Mouse (Mus musculus) MEL (cell line): Measurements from ENCODE around the gene Pam16. TPM values are rescaled to one million over a fixed set of nuclear protein-coding genes. Genes with fewer than 3 reads are reported as not detected.

Source experiments
- DNase-seq: peaks from one replicate; pipeline ENCODE4 v3.0.0; 2011; ENCODE audit warnings: low read depth, low spot score
- H3K27ac ChIP-seq: 2 replicates; pipeline ENCODE4 v1.5.1; 2012; ENCODE audit warnings: low read depth, mild to moderate bottlenecking, control low read depth, low read length, moderate library complexity; ENCODE audit not compliant: control insufficient read depth
- H3K27me3 ChIP-seq, 2 experiments: fragments of 150-350 bp in 1 of 2; sonication (generic) in 1 of 2; 2 replicates each; pipeline ENCODE4 v1.6.1; 2012; ENCODE audit warnings: low read length in 2 of 2, mild to moderate bottlenecking in 2 of 2, improper control_type of control experiment in 1 of 2, moderate library complexity in 1 of 2; ENCODE audit not compliant: insufficient read depth in 2 of 2, control insufficient read depth in 1 of 2
- H3K36me3 ChIP-seq, 2 experiments: 2 replicates each; pipeline ENCODE4 v1.6.1; 2012 to 2014; ENCODE audit warnings: low read length in 2 of 2, improper control_type of control experiment in 1 of 2, inconsistent platforms in 1 of 2, mild to moderate bottlenecking in 1 of 2; ENCODE audit not compliant: insufficient read depth in 2 of 2, control insufficient read depth in 1 of 2
- H3K4me1 ChIP-seq, 2 experiments: fragments of 150-350 bp in 1 of 2; sonication (generic) in 1 of 2; 2 replicates each; pipeline ENCODE4 v1.6.1; 2012; ENCODE audit warnings: low read length in 2 of 2, improper control_type of control experiment in 1 of 2, mild to moderate bottlenecking in 1 of 2; ENCODE audit not compliant: insufficient read depth in 2 of 2, control insufficient read depth in 1 of 2
- H3K4me3 ChIP-seq, 2 experiments: fragments of 150-350 bp in 1 of 2; sonication (generic) in 1 of 2; 2 replicates each; pipeline ENCODE4 v1.5.1; 2012; ENCODE audit warnings: low read depth in 2 of 2, low read length in 2 of 2, mild to moderate bottlenecking in 2 of 2, moderate library complexity in 2 of 2, control low read depth in 1 of 2, improper control_type of control experiment in 1 of 2; ENCODE audit not compliant: control insufficient read depth in 1 of 2, insufficient read depth in 1 of 2
- H3K79me2 ChIP-seq: 2 replicates; pipeline ENCODE4 v1.6.1; 2012; ENCODE audit warnings: mild to moderate bottlenecking, low read length, moderate library complexity; ENCODE audit not compliant: control insufficient read depth, poor library complexity, insufficient read depth
- H3K9ac ChIP-seq: 2 replicates; pipeline ENCODE4 v1.6.1; 2012; ENCODE audit warnings: low read depth, mild to moderate bottlenecking, control low read depth, low read length, moderate library complexity; ENCODE audit not compliant: control insufficient read depth, poor library complexity, severe bottlenecking
- H3K9me3 ChIP-seq: fragments of 150-350 bp; sonication (generic); replicated peaks from 2 replicates; pipeline ENCODE4 v1.6.1; 2012; ENCODE audit warnings: mild to moderate bottlenecking, low read length, improper control_type of control experiment, moderate library complexity; ENCODE audit not compliant: insufficient read depth
- CHD1 ChIP-seq: IDR thresholded peaks from 2 replicates; pipeline ENCODE4 v1.6.1; 2012; ENCODE audit warnings: low read depth, mild to moderate bottlenecking, inconsistent platforms, low read length, improper control_type of control experiment
- CTCF ChIP-seq, 3 experiments: IDR thresholded peaks in 2 of 3; conservative IDR thresholded peaks in 1 of 3; 2 replicates each; pipeline ENCODE4 v1.5.1; 2011 to 2012; ENCODE audit warnings: low read length in 3 of 3, low read depth in 2 of 3, mild to moderate bottlenecking in 2 of 3, improper control_type of control experiment in 1 of 3, inconsistent platforms in 1 of 3, mixed read lengths in 1 of 3, moderate library complexity in 1 of 3; ENCODE audit not compliant: control insufficient read depth in 1 of 3, insufficient read depth in 1 of 3, poor library complexity in 1 of 3, severe bottlenecking in 1 of 3
- E2F4 ChIP-seq: IDR thresholded peaks from 2 replicates; pipeline ENCODE4 v1.6.1; 2011; ENCODE audit warnings: low read depth, low read length, improper control_type of control experiment, borderline replicate concordance
- EP300 ChIP-seq, 2 experiments: IDR thresholded peaks; 2 replicates each; pipeline ENCODE4 v1.6.1; 2011; ENCODE audit warnings: improper control_type of control experiment in 2 of 2, low read length in 2 of 2, low read depth in 1 of 2, mild to moderate bottlenecking in 1 of 2
- GABPA ChIP-seq: IDR thresholded peaks from 2 replicates; pipeline ENCODE4 v1.6.1; 2012; ENCODE audit warnings: low read depth, mild to moderate bottlenecking, inconsistent platforms, low read length, improper control_type of control experiment, moderate library complexity
- GATA1 ChIP-seq: IDR thresholded peaks from 2 replicates; pipeline ENCODE4 v1.6.1; 2011; ENCODE audit warnings: low read depth, low read length, improper control_type of control experiment
- MAFK ChIP-seq: IDR thresholded peaks from 2 replicates; pipeline ENCODE4 v1.6.1; 2011; ENCODE audit warnings: low read depth, mild to moderate bottlenecking, low read length, improper control_type of control experiment, borderline replicate concordance
- MAZ ChIP-seq: IDR thresholded peaks from 2 replicates; pipeline ENCODE4 v1.6.1; 2012; ENCODE audit warnings: low read depth, mild to moderate bottlenecking, inconsistent platforms, low read length, improper control_type of control experiment
- MXI1 ChIP-seq: IDR thresholded peaks from 2 replicates; pipeline ENCODE4 v1.6.1; 2011; ENCODE audit warnings: mild to moderate bottlenecking, low read depth, low read length, improper control_type of control experiment
- MYB ChIP-seq: IDR thresholded peaks from 2 replicates; pipeline ENCODE4 v1.6.1; 2011; ENCODE audit warnings: mild to moderate bottlenecking, low read depth, low read length, improper control_type of control experiment
- MYC ChIP-seq: IDR thresholded peaks from 2 replicates; pipeline ENCODE4 v1.6.1; 2011; ENCODE audit warnings: low read depth, mild to moderate bottlenecking, low read length, improper control_type of control experiment, moderate library complexity
- NELFE ChIP-seq: IDR thresholded peaks from 2 replicates; pipeline ENCODE4 v1.6.1; 2011; ENCODE audit warnings: low read depth, low read length, improper control_type of control experiment
- NRF1 ChIP-seq: IDR thresholded peaks from 2 replicates; pipeline ENCODE4 v1.6.1; 2014; ENCODE audit warnings: low read depth, mild to moderate bottlenecking, inconsistent platforms, low read length, improper control_type of control experiment, moderate library complexity; ENCODE audit not compliant: poor library complexity, insufficient read depth, severe bottlenecking
- POLR2A ChIP-seq, 2 experiments: IDR thresholded peaks; 2 replicates each; pipeline ENCODE4 v1.6.1; 2011 to 2012; ENCODE audit warnings: low read length in 2 of 2, mild to moderate bottlenecking in 2 of 2, control low read depth in 1 of 2, improper control_type of control experiment in 1 of 2, low read depth in 1 of 2, moderate library complexity in 1 of 2; ENCODE audit not compliant: control insufficient read depth in 1 of 2, insufficient read depth in 1 of 2, poor library complexity in 1 of 2
- POLR2AphosphoS2 ChIP-seq: IDR thresholded peaks from 2 replicates; pipeline ENCODE4 v1.6.1; 2011; ENCODE audit warnings: low read length, improper control_type of control experiment
- RCOR1 ChIP-seq: IDR thresholded peaks from 2 replicates; pipeline ENCODE4 v1.6.1; 2012; ENCODE audit warnings: low read depth, mild to moderate bottlenecking, inconsistent platforms, low read length, improper control_type of control experiment
- SMC3 ChIP-seq: IDR thresholded peaks from 2 replicates; pipeline ENCODE4 v1.6.1; 2011; ENCODE audit warnings: low read depth, low read length, improper control_type of control experiment
- ZMIZ1 ChIP-seq: IDR thresholded peaks from 2 replicates; pipeline ENCODE4 v1.6.1; 2012; ENCODE audit warnings: low read depth, mild to moderate bottlenecking, inconsistent platforms, low read length, improper control_type of control experiment, moderate library complexity
- ZNF384 ChIP-seq: IDR thresholded peaks from 2 replicates; pipeline ENCODE4 v1.6.1; 2012; ENCODE audit warnings: low read depth, mild to moderate bottlenecking, inconsistent platforms, low read length, improper control_type of control experiment
- polyA plus RNA-seq, 2 experiments: library from polyadenylated mRNA; stranded (reverse) in 1 of 2; unstranded in 1 of 2; fragments of >175 nt in 1 of 2; fragments of >200 nt in 1 of 2; gene quantifications; 2 replicates each; pipeline versions ENCODE4 v1.2.1 to v1.2.4; 2012; ENCODE audit warnings: low replicate concordance in 2 of 2, low read depth in 1 of 2; ENCODE audit not compliant: insufficient read length in 2 of 2, insufficient read depth in 1 of 2, missing spikeins in 1 of 2
- total RNA-seq: library from RNA; depleted of rRNA; stranded (reverse); fragments of 300-350 nt; gene quantifications from 2 replicates; pipeline ENCODE4 v1.2.3, GENCODE M21; 2012

The Pam16 gene
- total and polyA plus RNA-seq, 3 experiments, result 13.6 to 121 TPM; not detected in 1

GRCm38 (mm10) chr16:4651081-4651480, 26.3 kb upstream of the Pam16 start:
- H3K27ac ChIP-seq, result no peak overlapping the region
- H3K36me3 ChIP-seq, result no peaks in the 10 kb centered on the region
- no peak for DNase-seq
- H3K4me3 ChIP-seq, result no peak overlapping the region
- no peak for TF ChIP-seq MYB
- no peak for TF ChIP-seq GABPA
- TF ChIP-seq NRF1, result no peak
- no peak for TF ChIP-seq POLR2AphosphoS2
- TF ChIP-seq MXI1, result no peak
- TF ChIP-seq NELFE, result no peak
- TF ChIP-seq MYC, result no peak
- TF ChIP-seq E2F4, result no peak
- no peak for TF ChIP-seq POLR2A (IDR thresholded peaks at IDR 0.05; ENCODE audit: control insufficient read depth in 1 of 2, insufficient read depth in 1 of 2, low read depth in 1 of 2, low read length in 2 of 2, poor library complexity in 1 of 2)
- TF ChIP-seq CTCF (IDR thresholded peaks at IDR 0.05 in 2 of 3, conservative IDR thresholded peaks at IDR 0.05 in 1 of 3; ENCODE audit: control insufficient read depth in 1 of 3, insufficient read depth in 1 of 3, low read depth in 2 of 3, low read length in 3 of 3, poor library complexity in 1 of 3, severe bottlenecking in 1 of 3), result no peak
- no peak for TF ChIP-seq RCOR1
- no peak for TF ChIP-seq MAZ
- TF ChIP-seq, all 39 proteins: peak for 0
- no peaks in the 10 kb centered on the region for H3K27me3 ChIP-seq
- no peaks in the 10 kb centered on the region for H3K79me2 ChIP-seq
- H3K9ac ChIP-seq, result no peak overlapping the region
- H3K9me3 ChIP-seq, result no peaks in the 10 kb centered on the region
- no peaks in the 10 kb centered on the region for H3K4me1 ChIP-seq

GRCm38 (mm10) chr16:4650161-4650560, 25.4 kb upstream of the Pam16 start:
- Histone ChIP-seq H3K36me3 (no peaks in the 10 kb centered on the region), H3K27me3 (no peaks in the 10 kb centered on the region), H3K79me2 (no peaks in the 10 kb centered on the region), H3K4me1 (no peaks in the 10 kb centered on the region), H3K9me3 (no peaks in the 10 kb centered on the region), H3K4me3 (no peak overlapping the region), H3K27ac (no peak overlapping the region), H3K9ac (no peak overlapping the region)
- DNase-seq, result no peak
- TF ChIP-seq ZNF384 (no peak), MAFK (no peak), ZMIZ1 (no peak), POLR2AphosphoS2 (no peak), MXI1 (no peak), SMC3 (no peak), MYB (no peak), GATA1 (no peak), MYC (no peak), E2F4 (no peak), CTCF (IDR thresholded peaks at IDR 0.05 in 2 of 3, conservative IDR thresholded peaks at IDR 0.05 in 1 of 3; ENCODE audit: control insufficient read depth in 1 of 3, insufficient read depth in 1 of 3, low read depth in 2 of 3, low read length in 3 of 3, poor library complexity in 1 of 3, severe bottlenecking in 1 of 3) (no peak), GABPA (no peak), CHD1 (no peak), EP300 (IDR thresholded peaks at IDR 0.05; ENCODE audit: low read depth in 1 of 2, low read length in 2 of 2) (no peak)
